Mouse (Mus musculus): ENCODE measurements around the gene 2410137M14Rik.

GRCm38 (mm10) chr17:36948286-36948685 lies 32.8 kb downstream of the 2410137M14Rik start:
- TF ChIP-seq CTCF (IDR thresholded peaks at IDR 0.05; ENCODE audit: low read depth, low read length) (no peak), POLR2A (IDR thresholded peaks at IDR 0.05; ENCODE audit: borderline replicate concordance, low read depth, low read length) (no peak)

All from bone marrow macrophage, adult 2 months (primary cell).